Mouse (Mus musculus): ENCODE measurements around the gene Lclat1.

- TF ChIP-seq USF1 (IDR thresholded peaks at IDR 0.05; ENCODE audit: low read depth, low read length) (no peak), POLR2A (IDR thresholded peaks at IDR 0.05; ENCODE audit: control insufficient read depth in 1 of 2, insufficient read depth in 1 of 2, low read depth in 1 of 2, low read length in 2 of 2, poor library complexity in 1 of 2) (no peak), POLR2AphosphoS2 (IDR thresholded peaks at IDR 0.05; ENCODE audit: low read length) (no peak), CTCF (IDR thresholded peaks at IDR 0.05 in 2 of 3, conservative IDR thresholded peaks at IDR 0.05 in 1 of 3; ENCODE audit: control insufficient read depth in 1 of 3, insufficient read depth in 1 of 3, low read depth in 2 of 3, low read length in 3 of 3, poor library complexity in 1 of 3, severe bottlenecking in 1 of 3) (no peak), BHLHE40 (IDR thresholded peaks at IDR 0.05; ENCODE audit: borderline replicate concordance, low read depth, low read length) (no peak), MAX (IDR thresholded peaks at IDR 0.05; ENCODE audit: low read length) (no peak), MYC (IDR thresholded peaks at IDR 0.05; ENCODE audit: low read depth, low read length) (no peak), MAZ (IDR thresholded peaks at IDR 0.05; ENCODE audit: low read depth, low read length) (no peak), NRF1 (IDR thresholded peaks at IDR 0.05; ENCODE audit: insufficient read depth, low read depth, low read length, poor library complexity, severe bottlenecking) (no peak), SIN3A (IDR thresholded peaks at IDR 0.05; ENCODE audit: low read length) (no peak), SMC3 (IDR thresholded peaks at IDR 0.05; ENCODE audit: low read depth, low read length) (no peak), ZMIZ1 (IDR thresholded peaks at IDR 0.05; ENCODE audit: low read depth, low read length) (no peak), EP300 (IDR thresholded peaks at IDR 0.05; ENCODE audit: low read depth in 1 of 2, low read length in 2 of 2) (no peak), GABPA (IDR thresholded peaks at IDR 0.05; ENCODE audit: low read depth, low read length) (no peak)
Measured at GRCm38 (mm10) chr17:73253291-73253969, 145.6 kb downstream of the Lclat1 start.

Data from MEL (cell line).